Mouse (Mus musculus): Measurements from ENCODE around the gene Enox1. TPM values are rescaled to one million over a fixed set of nuclear protein-coding genes. Genes with fewer than 3 reads are reported as not detected.
A peak's percentile ranks its signal among the peaks of the same experiment; 100 is the strongest.

Gene Enox1
- polyA plus RNA-seq, 1 experiment from 2014 or later: 1.9 TPM

- no peak overlapping the region for H3K4me2 ChIP-seq (replicated peaks; ENCODE audit: low read depth)
- H3K4me1 ChIP-seq (replicated peaks; ENCODE audit: control insufficient read depth, insufficient read depth, low read length): no peaks in the 10 kb centered on the region
- H3K9ac ChIP-seq (ENCODE audit: low read depth, low read length): no peak overlapping the region
- no peak overlapping the region for H3K27ac ChIP-seq (ENCODE audit: low read depth, low read length)
- H3K36me3 ChIP-seq (ENCODE audit: control insufficient read depth, insufficient read depth): no peaks in the 10 kb centered on the region
- 75% methylated on average over 7 of the region's 7 CpGs for WGBS
- ATAC-seq: no peak
- H3K4me3 ChIP-seq (ENCODE audit: low read depth, low read length): no peak overlapping the region
- H3K9me3 ChIP-seq (ENCODE audit: control insufficient read depth): no peaks in the 10 kb centered on the region
- no peaks in the 10 kb centered on the region for H3K27me3 ChIP-seq (replicated peaks; ENCODE audit: control insufficient read depth, insufficient read depth, low read length)
- no peak for TF ChIP-seq CTCF (IDR thresholded peaks at IDR 0.05; ENCODE audit: low read depth)
Observed at GRCm38 (mm10) chr14:77376731-77377130, 220.2 kb downstream of the Enox1 start.

GRCm38 (mm10) chr14:77377439-77377838, 220.9 kb downstream of the Enox1 start:
- H3K9me3 ChIP-seq (ENCODE audit: control insufficient read depth): no peaks in the 10 kb centered on the region
- no peak overlapping the region for H3K4me2 ChIP-seq (replicated peaks; ENCODE audit: low read depth)
- ATAC-seq: no peak
- no peak for TF ChIP-seq CTCF (IDR thresholded peaks at IDR 0.05; ENCODE audit: low read depth)
- 87% methylated on average over 3 of the region's 3 CpGs for WGBS
- H3K9ac ChIP-seq (ENCODE audit: low read depth, low read length): no peak overlapping the region
- no peak overlapping the region for H3K4me3 ChIP-seq (ENCODE audit: low read depth, low read length)
- H3K27ac ChIP-seq (ENCODE audit: low read depth, low read length): no peak overlapping the region
- H3K4me1 ChIP-seq (replicated peaks; ENCODE audit: control insufficient read depth, insufficient read depth, low read length): no peaks in the 10 kb centered on the region
- H3K27me3 ChIP-seq (replicated peaks; ENCODE audit: control insufficient read depth, insufficient read depth, low read length): no peaks in the 10 kb centered on the region
- H3K36me3 ChIP-seq (ENCODE audit: control insufficient read depth, insufficient read depth): no peaks in the 10 kb centered on the region

- Histone ChIP-seq H3K4me3 (ENCODE audit: low read depth, low read length) (no peak overlapping the region), H3K4me2 (replicated peaks; ENCODE audit: low read depth) (no peak overlapping the region), H3K4me1 (replicated peaks; ENCODE audit: control insufficient read depth, insufficient read depth, low read length) (no peaks in the 10 kb centered on the region), H3K27ac (ENCODE audit: low read depth, low read length) (no peak overlapping the region), H3K9me3 (ENCODE audit: control insufficient read depth) (no peaks in the 10 kb centered on the region), H3K9ac (ENCODE audit: low read depth, low read length) (no peak overlapping the region), H3K36me3 (ENCODE audit: control insufficient read depth, insufficient read depth) (no peaks in the 10 kb centered on the region), H3K27me3 (replicated peaks; ENCODE audit: control insufficient read depth, insufficient read depth, low read length) (no peaks in the 10 kb centered on the region)
- no peak for TF ChIP-seq CTCF (IDR thresholded peaks at IDR 0.05; ENCODE audit: low read depth)
- ATAC-seq: no peak
- 78% methylated on average over 5 of the region's 5 CpGs for whole genome bisulfite sequencing
Observed at GRCm38 (mm10) chr14:77377873-77378272, 221.3 kb downstream of the Enox1 start.

- TF ChIP-seq CTCF (IDR thresholded peaks at IDR 0.05; ENCODE audit: low read depth): no peak
- no peak overlapping the region for H3K27ac ChIP-seq (ENCODE audit: low read depth, low read length)
- no peak for ATAC-seq
Observed at GRCm38 (mm10) chr14:77381532-77381931, 225.0 kb downstream of the Enox1 start.

DNA sequence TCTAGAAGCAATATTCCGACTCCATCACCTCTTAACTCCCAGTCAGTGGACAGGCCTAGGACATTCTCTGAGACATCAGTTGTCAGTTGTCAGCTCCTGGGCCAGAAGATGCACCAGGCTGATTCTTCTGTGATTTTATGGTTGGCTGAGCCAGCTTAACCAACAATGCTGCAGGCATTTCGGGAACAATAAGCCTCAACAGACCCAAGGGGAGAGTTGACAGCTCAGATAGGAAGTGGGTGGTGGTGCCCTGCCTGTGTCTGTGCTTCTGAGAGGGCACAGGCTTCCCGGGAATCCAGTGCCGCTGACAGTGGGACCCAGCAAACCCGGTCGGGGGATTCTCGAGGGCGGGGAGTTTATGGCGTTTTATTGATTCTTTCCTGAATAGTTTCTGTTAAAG, 229.1 kb downstream of the Enox1 start:
- Histone ChIP-seq H3K4me3 (ENCODE audit: low read depth, low read length) (no peak overlapping the region), H3K4me2 (replicated peaks; ENCODE audit: low read depth) (no peak overlapping the region), H3K9ac (ENCODE audit: low read depth, low read length) (no peak overlapping the region), H3K27me3 (replicated peaks; ENCODE audit: control insufficient read depth, insufficient read depth, low read length) (no peaks in the 10 kb centered on the region), H3K27ac (ENCODE audit: low read depth, low read length) (no peak overlapping the region), H3K36me3 (ENCODE audit: control insufficient read depth, insufficient read depth) (no peaks in the 10 kb centered on the region), H3K4me1 (replicated peaks; ENCODE audit: control insufficient read depth, insufficient read depth, low read length) (no peaks in the 10 kb centered on the region), H3K9me3 (ENCODE audit: control insufficient read depth) (no peaks in the 10 kb centered on the region)
- TF ChIP-seq CTCF (IDR thresholded peaks at IDR 0.05; ENCODE audit: low read depth): no peak
- WGBS: 56% methylated on average over 9 of the region's 9 CpGs
- no peak for ATAC-seq

More at GRCm38 (mm10) chr14:77381532-77381931, 225.0 kb downstream of the Enox1 start:
- H3K4me1 ChIP-seq (replicated peaks; ENCODE audit: control insufficient read depth, insufficient read depth, low read length): no peaks in the 10 kb centered on the region
- H3K27me3 ChIP-seq (replicated peaks; ENCODE audit: control insufficient read depth, insufficient read depth, low read length): no peaks in the 10 kb centered on the region
- no peaks in the 10 kb centered on the region for H3K36me3 ChIP-seq (ENCODE audit: control insufficient read depth, insufficient read depth)
- H3K4me3 ChIP-seq (ENCODE audit: low read depth, low read length): no peak overlapping the region
- WGBS: 55% methylated on average over 2 of the region's 2 CpGs
- no peak overlapping the region for H3K9ac ChIP-seq (ENCODE audit: low read depth, low read length)
- H3K9me3 ChIP-seq (ENCODE audit: control insufficient read depth): no peaks in the 10 kb centered on the region
- H3K4me2 ChIP-seq (replicated peaks; ENCODE audit: low read depth): no peak overlapping the region

GRCm38 (mm10) chr14:77387877-77388276, 231.3 kb downstream of the Enox1 start:
- Histone ChIP-seq H3K36me3 (ENCODE audit: control insufficient read depth, insufficient read depth) (no peaks in the 10 kb centered on the region), H3K4me1 (replicated peaks; ENCODE audit: control insufficient read depth, insufficient read depth, low read length) (no peaks in the 10 kb centered on the region), H3K27me3 (replicated peaks; ENCODE audit: control insufficient read depth, insufficient read depth, low read length) (no peaks in the 10 kb centered on the region), H3K9me3 (ENCODE audit: control insufficient read depth) (no peaks in the 10 kb centered on the region), H3K4me2 (replicated peaks; ENCODE audit: low read depth) (no peak overlapping the region), H3K27ac (ENCODE audit: low read depth, low read length) (no peak overlapping the region), H3K4me3 (ENCODE audit: low read depth, low read length) (no peak overlapping the region), H3K9ac (ENCODE audit: low read depth, low read length) (no peak overlapping the region)
- TF ChIP-seq CTCF (IDR thresholded peaks at IDR 0.05; ENCODE audit: low read depth): no peak
- ATAC-seq: no peak
- 100% methylated on average over 2 of the region's 2 CpGs for WGBS

- Histone ChIP-seq H3K27ac (ENCODE audit: low read depth, low read length) (no peak overlapping the region), H3K4me2 (replicated peaks; ENCODE audit: low read depth) (no peak overlapping the region), H3K9me3 (ENCODE audit: control insufficient read depth) (no peaks in the 10 kb centered on the region), H3K4me1 (replicated peaks; ENCODE audit: control insufficient read depth, insufficient read depth, low read length) (no peaks in the 10 kb centered on the region), H3K36me3 (ENCODE audit: control insufficient read depth, insufficient read depth) (no peaks in the 10 kb centered on the region), H3K4me3 (ENCODE audit: low read depth, low read length) (no peak overlapping the region), H3K9ac (ENCODE audit: low read depth, low read length) (no peak overlapping the region), H3K27me3 (replicated peaks; ENCODE audit: control insufficient read depth, insufficient read depth, low read length) (no peaks in the 10 kb centered on the region)
- TF ChIP-seq CTCF (IDR thresholded peaks at IDR 0.05; ENCODE audit: low read depth): no peak
- peak; percentile 97 for ATAC-seq
- 58% methylated on average over 5 of the region's 5 CpGs for WGBS
Observed at GRCm38 (mm10) chr14:77389276-77389675, 232.7 kb downstream of the Enox1 start.

Measured in intestine, postnatal 0 days (tissue).